Mouse (Mus musculus): Measurements from ENCODE around the gene Fdx1l. TPM values are rescaled to one million over a fixed set of nuclear protein-coding genes. Genes with fewer than 3 reads are reported as not detected.
A peak's percentile ranks its signal among the peaks of the same experiment; 100 is the strongest.

Fdx1l gene
- total and polyA plus RNA-seq, 3 experiments = 247 to 361 (median 305) TPM

GRCm38 (mm10) chr9:21091707-21092320 is 18.4 kb upstream of the Fdx1l start, which contains the start of the genes Gm38431 and Raver1:
Gene Gm38431 (minus strand): TSS chr9:21091997.
Gene Raver1 (minus strand): TSS chr9:21092008.
- peak; percentile 100 for DNase-seq (ENCODE audit: low read depth, low spot score)
- peaks cover 25 to 28% of the 10 kb centered on the region in 2 experiments for H3K36me3 ChIP-seq (ENCODE audit: control insufficient read depth in 1 of 2, insufficient read depth in 2 of 2, low read length in 2 of 2)

DNA sequence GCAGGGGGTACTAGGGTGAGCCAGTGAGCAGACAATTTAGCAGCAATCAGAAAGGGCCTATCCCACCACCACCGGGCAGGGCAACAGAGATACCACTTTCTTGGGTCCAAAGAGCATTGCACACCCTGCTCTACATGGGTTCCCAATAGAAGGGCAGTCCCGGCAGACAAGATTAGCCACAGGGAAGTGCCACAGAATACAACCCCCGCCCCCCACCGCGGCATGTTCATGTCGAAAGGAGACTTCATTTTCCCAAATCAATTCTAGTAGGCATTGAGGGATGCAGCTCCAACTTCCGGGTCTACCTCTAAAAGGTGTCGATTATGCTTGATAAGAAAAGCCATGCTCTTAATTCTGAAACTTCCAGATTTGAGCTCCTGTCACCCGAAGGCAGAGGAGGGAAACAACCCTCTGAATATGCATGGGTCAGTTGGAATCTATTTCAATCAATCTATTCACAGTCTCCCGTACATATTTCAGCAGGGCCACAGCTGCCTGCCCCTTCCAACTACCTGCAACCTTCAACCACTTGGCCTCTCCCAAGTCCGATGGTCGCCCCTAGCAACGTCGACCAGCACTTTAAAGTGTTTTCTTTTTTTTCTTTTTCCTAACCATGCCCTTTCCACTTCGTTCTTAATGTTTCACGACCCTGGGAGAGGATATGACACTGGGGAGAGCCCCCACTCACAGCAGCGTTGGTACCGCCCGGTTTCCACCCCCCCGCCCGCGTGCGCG is 17.7 kb upstream of the Fdx1l start:
- Histone ChIP-seq H3K36me3 (ENCODE audit: control insufficient read depth in 1 of 2, insufficient read depth in 2 of 2, low read length in 2 of 2) (peaks cover 25 to 33% of the 10 kb centered on the region in 2 experiments), H3K9ac (ENCODE audit: control insufficient read depth, low read depth, low read length, poor library complexity, severe bottlenecking) (peak overlapping the region; percentile 86), H3K27me3 (ENCODE audit: control insufficient read depth in 1 of 2, insufficient read depth in 2 of 2, low read length in 2 of 2) (no peaks in the 10 kb centered on the region), H3K27ac (ENCODE audit: control insufficient read depth, low read depth, low read length) (peak overlapping the region; percentile 93), H3K9me3 (replicated peaks; ENCODE audit: insufficient read depth, low read length) (no peaks in the 10 kb centered on the region), H3K4me1 (ENCODE audit: control insufficient read depth in 1 of 2, insufficient read depth in 2 of 2, low read length in 2 of 2) (peaks cover 11 to 22% of the 10 kb centered on the region in 2 experiments), H3K4me3 (ENCODE audit: control insufficient read depth in 1 of 2, insufficient read depth in 1 of 2, low read depth in 2 of 2, low read length in 2 of 2) (peak overlapping the region; percentile 64 to 72), H3K79me2 (ENCODE audit: control insufficient read depth, insufficient read depth, low read length, poor library complexity) (peaks cover 58% of the 10 kb centered on the region)
- DNase-seq (ENCODE audit: low read depth, low spot score) = peak; percentile 86
- TF ChIP-seq MAZ (IDR thresholded peaks at IDR 0.05; ENCODE audit: low read depth, low read length) = no peak
- TF ChIP-seq USF1 (IDR thresholded peaks at IDR 0.05; ENCODE audit: low read depth, low read length) = no peak
- no peak for TF ChIP-seq MAFK (IDR thresholded peaks at IDR 0.05; ENCODE audit: borderline replicate concordance, low read depth, low read length)
- TF ChIP-seq POLR2AphosphoS5 (IDR thresholded peaks at IDR 0.05; ENCODE audit: borderline replicate concordance, low read depth, low read length) = no peak
- TF ChIP-seq MAX (IDR thresholded peaks at IDR 0.05; ENCODE audit: low read length) = no peak
- peak; percentile 70 for TF ChIP-seq GATA1 (IDR thresholded peaks at IDR 0.05; ENCODE audit: low read depth, low read length)
- no peak for TF ChIP-seq RAD21 (IDR thresholded peaks at IDR 0.05; ENCODE audit: low read depth, low read length)
- no peak for TF ChIP-seq HCFC1 (IDR thresholded peaks at IDR 0.05; ENCODE audit: low read depth, low read length)
- TF ChIP-seq CHD1 (IDR thresholded peaks at IDR 0.05; ENCODE audit: low read depth, low read length) = no peak

More at GRCm38 (mm10) chr9:21091707-21092320, 18.4 kb upstream of the Fdx1l start, which contains the start of the genes Gm38431 and Raver1:
- Histone ChIP-seq H3K79me2 (ENCODE audit: control insufficient read depth, insufficient read depth, low read length, poor library complexity) (peaks cover 52% of the 10 kb centered on the region), H3K27ac (ENCODE audit: control insufficient read depth, low read depth, low read length) (peak within 1 kb of the TSS; percentile 93), H3K4me1 (ENCODE audit: control insufficient read depth in 1 of 2, insufficient read depth in 2 of 2, low read length in 2 of 2) (peaks cover 11 to 22% of the 10 kb centered on the region in 2 experiments), H3K4me3 (ENCODE audit: control insufficient read depth in 1 of 2, insufficient read depth in 1 of 2, low read depth in 2 of 2, low read length in 2 of 2) (peak within 1 kb of the TSS; percentile 64 to 72), H3K27me3 (ENCODE audit: control insufficient read depth in 1 of 2, insufficient read depth in 2 of 2, low read length in 2 of 2) (no peaks in the 10 kb centered on the region), H3K9me3 (replicated peaks; ENCODE audit: insufficient read depth, low read length) (no peaks in the 10 kb centered on the region), H3K9ac (ENCODE audit: control insufficient read depth, low read depth, low read length, poor library complexity, severe bottlenecking) (peak within 1 kb of the TSS; percentile 86)
- TF ChIP-seq POLR2A (IDR thresholded peaks at IDR 0.05; ENCODE audit: control insufficient read depth in 1 of 2, insufficient read depth in 1 of 2, low read depth in 1 of 2, low read length in 2 of 2, poor library complexity in 1 of 2) (peak in 1 of 2 experiments; percentile 99; a peak in 2 of 4 replicates), MAFK (IDR thresholded peaks at IDR 0.05; ENCODE audit: borderline replicate concordance, low read depth, low read length) (no peak), HCFC1 (IDR thresholded peaks at IDR 0.05; ENCODE audit: low read depth, low read length) (no peak), MYB (IDR thresholded peaks at IDR 0.05; ENCODE audit: low read depth, low read length) (no peak), MAZ (IDR thresholded peaks at IDR 0.05; ENCODE audit: low read depth, low read length) (no peak), TBP (IDR thresholded peaks at IDR 0.05; ENCODE audit: low read depth, low read length) (peak; percentile 98), ZMIZ1 (IDR thresholded peaks at IDR 0.05; ENCODE audit: low read depth, low read length) (no peak), CHD2 (IDR thresholded peaks at IDR 0.05; ENCODE audit: low read length) (no peak), POLR2AphosphoS2 (IDR thresholded peaks at IDR 0.05; ENCODE audit: low read length) (no peak), USF1 (IDR thresholded peaks at IDR 0.05; ENCODE audit: low read depth, low read length) (no peak), CHD1 (IDR thresholded peaks at IDR 0.05; ENCODE audit: low read depth, low read length) (no peak), SIN3A (IDR thresholded peaks at IDR 0.05; ENCODE audit: low read length) (no peak), SMC3 (IDR thresholded peaks at IDR 0.05; ENCODE audit: low read depth, low read length) (no peak), RCOR1 (IDR thresholded peaks at IDR 0.05; ENCODE audit: low read depth, low read length) (no peak), UBTF (IDR thresholded peaks at IDR 0.05; ENCODE audit: borderline replicate concordance, insufficient read depth, low read depth, low read length) (peak; percentile 84; the same call in 1 of the 2 replicates), ZC3H11A (IDR thresholded peaks at IDR 0.05; ENCODE audit: low read depth, low read length) (no peak)

Data from MEL (cell line).